Mouse (Mus musculus): ENCODE measurements around the gene Wdhd1.

Wdhd1 gene

DNA sequence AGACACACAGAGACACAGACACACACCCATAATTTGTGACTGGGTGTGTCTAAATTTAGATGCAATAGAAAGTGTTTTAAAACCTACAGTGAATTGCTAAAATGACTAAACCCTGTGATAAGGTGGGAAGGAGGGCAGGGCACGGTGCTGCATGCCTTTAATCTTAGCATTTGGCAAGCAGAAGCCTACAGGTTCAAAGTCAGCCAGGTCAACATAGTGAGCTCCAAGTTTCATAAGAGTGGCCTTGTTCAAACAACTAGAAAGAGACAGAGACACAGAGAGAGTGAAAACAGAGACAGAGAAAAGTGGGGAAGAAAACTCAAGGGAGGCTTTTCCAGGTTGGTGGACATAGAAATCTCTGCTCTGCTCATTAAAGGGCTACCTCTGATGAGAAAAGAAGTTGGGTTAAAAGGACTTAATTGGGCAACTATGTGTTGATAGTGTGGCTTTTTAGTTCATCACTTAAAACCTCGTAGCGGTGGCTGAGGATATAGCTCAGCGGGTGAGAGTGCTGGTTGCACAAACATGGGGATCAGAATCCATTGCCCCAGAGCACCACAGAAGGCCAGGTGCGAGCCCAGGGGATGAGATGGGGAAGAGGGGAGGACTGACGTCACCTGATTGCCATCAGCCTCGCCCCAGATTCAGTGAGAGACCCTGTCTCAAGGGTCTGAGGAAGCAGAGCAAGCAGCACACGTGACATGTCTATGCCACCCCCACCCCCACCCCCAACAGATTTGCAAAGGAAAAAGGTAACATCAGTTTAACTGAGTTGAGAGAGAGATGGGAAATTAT lies 56.2 kb downstream of the Wdhd1 start:
- no peak for DNase-seq (ENCODE audit: low spot score)

DNA sequence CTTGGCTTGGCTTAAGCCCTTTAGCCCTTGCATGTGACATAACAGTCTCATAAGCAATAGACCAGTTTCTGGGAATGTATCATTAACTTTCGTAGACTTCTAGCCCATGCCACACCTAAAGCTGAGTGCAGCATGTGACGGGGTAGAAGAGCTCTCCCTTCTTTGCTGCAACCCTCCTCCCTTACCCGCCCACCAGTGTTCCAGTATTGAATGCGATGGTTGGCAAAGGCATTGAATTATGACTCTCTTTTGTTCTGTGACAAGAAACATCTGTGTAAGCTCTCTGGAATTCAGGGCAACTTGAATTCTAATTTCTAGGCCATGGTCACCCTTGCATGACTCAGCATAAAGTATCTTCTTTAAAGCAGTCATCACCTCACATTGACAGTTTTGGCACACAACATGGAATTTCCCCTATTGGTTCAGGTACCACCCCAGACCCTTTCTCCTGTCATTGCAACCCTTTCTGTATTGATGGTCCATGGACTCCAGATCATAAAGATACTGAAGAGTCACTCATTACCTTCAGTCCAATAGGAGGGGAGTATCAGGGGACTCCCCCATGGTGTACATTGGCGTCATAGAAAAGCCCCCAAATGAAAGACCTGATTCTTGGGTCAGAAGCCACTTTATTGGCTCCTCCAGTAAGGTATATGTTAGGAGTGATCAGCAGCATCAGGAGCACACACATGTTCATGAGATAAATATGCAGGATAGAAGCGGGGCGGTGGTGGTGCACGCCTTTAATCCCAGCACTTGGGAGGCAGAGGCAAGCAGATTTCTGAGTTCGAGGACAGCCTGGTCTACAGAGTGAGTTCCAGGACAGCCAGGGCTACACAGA lies 57.7 kb downstream of the Wdhd1 start:
- no peak for DNase-seq (ENCODE audit: low spot score)

DNA sequence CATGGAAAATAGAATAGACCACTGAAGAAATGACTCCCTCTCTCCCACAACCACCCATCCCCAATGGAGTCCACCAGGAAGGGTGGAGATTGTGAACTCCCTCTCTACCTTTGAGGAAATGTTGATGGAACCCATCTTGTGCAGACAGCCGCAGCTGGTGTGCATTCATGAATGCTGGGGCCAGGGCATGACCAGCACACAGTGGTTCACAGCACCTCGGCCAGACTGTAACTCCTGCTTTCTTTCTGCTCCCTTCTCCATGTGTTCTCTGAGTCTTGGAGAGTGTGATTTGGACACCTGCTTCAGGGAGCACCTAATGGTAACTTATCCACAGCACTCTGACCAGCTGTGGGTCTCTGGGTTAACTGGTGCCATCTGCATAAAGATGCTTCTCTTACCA lies 60.1 kb downstream of the Wdhd1 start:
- no peak for DNase-seq (ENCODE audit: low spot score)

DNA sequence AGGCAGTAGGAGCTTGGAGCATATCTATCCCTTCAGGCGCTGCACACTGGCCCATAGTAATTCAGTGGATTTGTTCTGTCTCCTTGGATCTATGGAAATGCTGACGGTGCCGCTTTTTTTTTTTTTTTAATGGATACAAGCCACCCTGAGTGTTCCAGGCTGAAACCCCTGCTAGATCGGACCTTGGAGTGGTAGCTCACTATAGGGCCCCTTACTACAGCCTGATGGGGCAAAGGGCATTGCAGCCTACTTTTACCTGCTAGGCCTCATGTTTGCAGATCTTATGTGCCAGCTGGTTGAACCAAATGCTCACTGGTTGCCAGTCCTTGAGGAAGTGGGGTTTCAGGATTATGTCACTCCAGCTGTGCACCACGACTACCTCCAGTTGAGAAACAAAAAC lies 62.3 kb downstream of the Wdhd1 start:
- DNase-seq (ENCODE audit: low spot score) = no peak

DNA sequence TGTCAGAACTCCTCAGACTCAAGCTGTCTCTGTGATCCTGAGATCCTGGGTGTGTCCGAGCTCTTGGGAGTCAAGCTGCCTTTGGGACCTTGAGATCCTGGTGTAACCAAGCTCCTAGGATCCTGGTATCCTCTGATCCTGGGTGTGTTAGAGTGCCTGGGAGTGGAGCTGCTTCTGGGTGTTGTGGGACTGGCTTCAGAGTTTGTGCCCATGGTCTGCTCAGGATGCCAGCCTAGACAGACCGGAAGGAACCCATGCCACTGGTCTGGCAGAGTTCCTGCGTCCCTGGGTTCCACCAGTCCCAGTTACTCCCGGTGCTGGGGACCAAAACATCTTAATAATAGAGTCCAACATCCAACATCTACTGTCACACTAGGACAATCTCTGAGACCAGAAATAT lies 63.4 kb downstream of the Wdhd1 start:
- no peak for DNase-seq (ENCODE audit: low spot score)

DNA sequence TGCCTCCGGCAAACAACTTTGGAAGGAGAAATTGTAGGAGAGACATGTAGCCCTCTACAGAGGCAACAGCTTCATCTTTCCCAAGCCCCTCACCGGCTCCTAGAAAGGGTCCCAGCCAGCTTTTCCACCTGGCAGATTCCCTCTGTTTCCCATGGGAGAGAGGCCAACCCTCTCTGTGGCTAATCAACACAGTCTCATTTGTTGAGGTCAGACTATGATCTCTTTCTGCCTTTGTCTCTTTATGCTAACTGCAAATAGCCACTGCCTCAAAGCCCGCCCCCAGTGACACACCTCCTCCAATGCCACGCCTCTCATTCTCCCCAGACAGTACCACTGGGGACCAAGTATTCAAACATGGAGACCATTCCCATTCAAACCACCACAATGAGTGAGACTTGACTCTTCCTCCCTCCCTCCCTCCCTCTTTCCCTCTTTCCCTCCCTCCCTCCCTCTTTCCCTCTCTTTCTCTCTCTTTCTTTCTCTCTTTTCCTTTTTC lies 66.9 kb downstream of the Wdhd1 start:
- no peak for DNase-seq (ENCODE audit: low spot score)

DNA sequence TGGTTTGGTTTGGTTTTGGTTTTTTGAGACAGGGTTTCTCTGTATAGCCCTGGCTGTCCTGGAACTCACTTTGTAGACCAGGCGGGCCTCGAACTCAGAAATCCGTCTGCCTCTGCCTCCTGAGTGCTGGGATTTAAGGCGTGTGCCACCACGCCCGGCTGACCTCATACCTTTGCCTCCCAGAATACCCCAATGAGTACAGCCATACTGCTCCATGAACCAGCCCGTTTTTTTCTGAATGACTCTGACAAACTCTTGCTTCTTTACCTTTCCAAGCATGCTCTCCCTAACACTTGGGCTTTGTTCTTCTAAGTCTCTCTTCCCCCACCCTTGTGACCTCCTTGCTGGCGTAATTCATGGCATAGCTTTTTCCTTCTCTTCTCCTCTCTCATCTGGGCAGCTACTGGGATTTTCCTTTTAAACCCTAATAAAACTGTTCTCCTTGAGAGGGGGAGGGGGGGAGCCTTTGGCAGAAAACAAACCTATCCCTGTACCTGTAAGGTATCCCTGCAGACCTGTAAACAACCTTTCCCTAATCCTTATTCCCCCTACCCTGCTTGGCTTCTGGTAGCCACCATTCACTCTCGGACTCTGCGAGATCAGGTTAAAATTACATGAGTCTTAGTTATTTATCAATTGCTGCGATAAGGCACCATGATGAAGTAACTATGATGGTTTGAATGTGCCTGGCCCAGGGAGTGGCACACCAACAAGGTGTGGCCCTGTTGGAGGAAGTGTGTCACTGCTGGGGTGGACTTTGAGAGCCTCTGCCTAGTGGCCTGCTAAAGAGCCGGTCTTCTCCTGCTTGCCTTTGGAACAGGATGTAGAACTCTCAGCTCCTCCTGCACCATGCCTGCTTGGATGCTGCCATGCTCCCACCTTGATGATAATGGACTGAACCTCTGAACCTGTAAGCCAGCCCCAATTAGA lies 67.8 kb downstream of the Wdhd1 start:
- DNase-seq (ENCODE audit: low spot score) = no peak

DNA sequence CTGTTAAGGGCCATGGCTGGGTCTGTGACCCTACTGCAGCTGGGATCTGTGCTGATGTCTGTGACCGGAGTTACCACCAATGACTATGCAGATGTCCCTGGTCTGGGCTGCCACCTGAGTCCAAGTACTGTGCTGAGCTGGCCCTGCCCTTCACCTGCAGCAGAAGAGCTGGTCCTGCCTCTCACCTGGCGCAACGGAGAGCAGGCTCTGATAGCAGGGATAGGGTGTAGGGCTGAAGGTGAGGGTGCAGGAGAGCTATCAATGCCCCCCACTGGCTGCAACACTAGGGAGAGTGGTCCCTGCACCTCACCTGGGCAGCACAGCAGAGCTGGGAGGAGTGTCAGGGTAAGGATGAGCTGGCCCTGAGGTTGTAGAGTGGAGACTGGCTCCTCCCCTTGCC lies 70.1 kb downstream of the Wdhd1 start:
- no peak for DNase-seq (ENCODE audit: low spot score)

DNA sequence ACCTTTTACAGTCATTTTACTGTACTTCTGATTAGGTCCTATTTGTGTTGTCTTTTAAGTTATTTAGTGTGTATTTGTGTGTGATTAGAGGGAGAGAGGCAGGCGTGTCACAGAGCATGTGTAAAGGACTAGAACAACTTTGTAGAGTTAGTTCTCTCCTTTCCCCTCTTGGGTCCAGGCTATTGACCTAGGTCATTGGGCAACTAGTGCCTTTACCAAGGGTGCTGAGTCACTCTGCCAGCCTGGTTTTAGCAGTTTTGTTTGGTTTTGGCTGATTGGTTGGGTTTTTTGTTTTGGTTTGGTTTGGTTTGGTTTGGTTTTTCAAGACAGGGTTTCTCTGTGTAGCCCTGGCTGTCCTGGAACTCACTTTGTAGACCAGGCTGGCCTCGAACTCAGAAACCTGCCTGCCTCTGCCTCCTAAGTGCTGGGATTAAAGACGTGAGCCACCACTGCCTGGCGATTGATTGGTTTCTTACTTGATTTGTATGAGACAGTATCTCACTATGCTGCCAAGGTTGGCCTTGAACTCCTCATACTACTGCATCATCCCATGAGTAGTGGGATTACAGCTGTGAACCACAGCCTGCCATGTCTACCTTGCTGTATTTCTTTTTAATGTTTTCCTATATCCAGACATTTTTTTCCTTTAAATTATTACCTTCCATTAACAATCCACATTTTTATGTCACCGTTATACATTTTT lies 71.2 kb downstream of the Wdhd1 start:
- no peak for DNase-seq (ENCODE audit: low spot score)

DNA sequence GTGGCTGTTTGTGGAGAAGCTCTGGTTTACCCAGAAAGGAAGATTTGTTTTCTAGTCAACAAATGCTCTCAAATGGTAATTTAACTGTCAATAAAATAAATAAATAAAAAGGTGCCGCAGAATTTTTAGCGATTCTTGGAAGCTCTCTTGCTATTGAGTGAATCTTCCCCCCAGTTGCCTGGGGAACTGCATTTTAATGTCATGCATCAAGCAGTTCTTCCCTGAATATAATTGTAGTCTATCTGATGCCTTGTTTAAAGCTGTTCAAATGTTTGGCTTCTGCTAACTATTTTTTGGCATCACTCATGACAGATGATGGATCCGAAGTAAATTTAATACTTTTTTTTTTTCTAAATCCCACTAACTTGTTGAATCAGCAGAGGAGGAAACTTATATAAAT lies 79.3 kb downstream of the Wdhd1 start:
- no peak for DNase-seq (ENCODE audit: low spot score)

DNA sequence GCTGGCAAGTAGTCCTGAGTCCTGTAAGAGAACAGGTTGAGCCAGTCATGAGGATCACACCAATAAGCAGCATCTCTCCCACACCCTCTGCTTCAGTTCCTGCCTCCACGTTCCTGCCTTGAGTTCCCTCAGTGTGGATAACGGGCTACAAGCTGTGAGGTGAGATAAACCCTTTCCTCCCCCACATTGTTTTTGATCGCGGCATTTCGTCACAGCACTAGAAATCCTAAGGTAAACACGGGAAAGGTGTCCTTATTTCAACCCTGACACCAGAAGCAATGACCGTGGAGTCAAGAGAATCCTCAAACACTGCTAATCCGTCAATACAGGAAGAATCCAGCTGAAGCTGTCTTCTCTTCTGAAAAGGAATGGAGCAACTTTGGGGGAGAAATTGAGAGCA lies 79.9 kb downstream of the Wdhd1 start:
- DNase-seq (ENCODE audit: low spot score) = no peak

DNA sequence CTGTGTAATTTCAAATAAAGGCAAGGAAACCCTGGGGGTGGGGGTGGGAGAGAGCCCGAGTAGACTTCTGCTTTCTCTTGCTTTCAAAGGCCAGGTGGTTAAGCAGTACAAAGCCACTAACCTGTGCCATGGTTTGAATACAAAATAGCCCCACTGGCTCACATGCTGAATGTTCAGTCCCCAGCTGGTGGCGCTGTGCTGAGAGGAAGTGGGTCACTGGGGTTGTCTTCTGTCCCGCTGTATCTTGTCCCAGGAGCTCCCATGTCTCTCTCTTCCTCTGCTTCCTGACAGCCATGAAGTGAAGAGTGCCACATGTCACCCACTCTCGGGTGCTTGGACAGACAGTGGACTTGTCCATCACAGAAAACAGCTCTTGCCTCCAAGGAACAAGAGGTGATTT lies 82.6 kb downstream of the Wdhd1 start:
- DNase-seq (ENCODE audit: low spot score) = no peak

DNA sequence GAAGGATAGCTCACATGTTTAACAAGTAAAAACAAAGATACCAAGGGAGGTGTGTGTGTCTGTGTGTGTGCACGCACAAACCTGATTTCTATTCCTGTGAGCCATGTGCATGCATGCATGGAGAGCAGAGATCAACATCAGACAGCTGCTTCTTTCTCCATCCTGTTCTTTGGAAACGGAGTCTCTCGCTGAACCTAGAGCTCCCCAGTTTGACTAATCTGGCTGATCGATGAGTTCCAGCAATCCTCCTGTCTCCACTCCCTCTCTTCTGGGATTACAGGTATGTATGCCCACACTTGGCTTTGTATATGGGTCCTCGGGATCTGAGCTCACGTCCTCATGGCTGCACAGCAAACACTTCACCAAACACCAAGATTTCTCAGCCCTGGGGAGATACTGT lies 83.2 kb downstream of the Wdhd1 start:
- DNase-seq (ENCODE audit: low spot score) = no peak

DNA sequence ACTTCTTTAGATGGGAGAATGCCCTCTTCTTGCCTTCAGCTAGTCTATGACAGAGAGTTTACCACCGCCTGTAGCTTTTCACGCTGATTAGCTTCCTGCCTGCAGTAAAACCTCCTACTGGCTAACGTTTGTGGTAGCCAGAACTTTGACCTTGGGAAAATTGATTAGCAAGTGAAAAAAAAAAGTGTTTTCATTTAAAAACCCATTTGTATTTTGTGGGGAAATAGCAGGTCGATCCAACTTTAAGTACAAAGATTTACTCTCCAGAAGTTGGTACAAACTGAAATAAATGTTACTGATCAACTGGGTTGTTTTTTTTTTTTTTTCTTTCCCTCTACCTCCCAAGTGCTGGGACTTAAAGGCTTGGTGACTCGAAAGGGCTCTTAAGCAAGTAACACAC lies 84.8 kb downstream of the Wdhd1 start:
- no peak for DNase-seq (ENCODE audit: low spot score)

Measured in embryo, embryonic 10 days (tissue).